Mouse (Mus musculus) retina, postnatal 7 days (tissue): ENCODE data around the gene Sulf2.
"Not testable (repeated sequence)": the region's sequence is repeated elsewhere in the genome, so short reads cannot be mapped to it uniquely, and the experiment has no call there.

ENCODE experiments used
- DNase-seq: peaks from one replicate; pipeline ENCODE4 v3.0.0-alpha.2; 2012; ENCODE audit warnings: low read depth, low spot score

The Sulf2 gene

DNA sequence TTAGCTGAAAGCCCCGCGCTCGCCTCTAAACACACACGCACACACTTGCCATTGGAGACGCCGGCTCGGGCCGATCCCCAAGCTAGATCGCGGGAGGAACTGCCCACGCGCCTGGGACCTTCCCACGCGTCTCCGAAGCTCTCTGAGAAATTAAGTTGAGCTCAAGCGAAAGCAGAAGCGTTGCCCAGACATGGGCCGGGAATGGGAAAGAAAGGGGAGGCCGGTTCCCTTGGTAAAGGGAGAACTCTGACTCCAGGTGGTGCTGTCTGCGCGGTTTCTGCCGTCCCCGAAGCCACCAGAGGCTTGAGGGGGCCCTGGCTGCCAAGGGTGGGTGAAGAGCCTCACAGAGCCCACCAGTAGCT lies at the start of gene Sulf2:
Gene Sulf2, minus strand, starts transcription at position 210 of the 362 bp plus-strand sequence.
- no peak for DNase-seq

GRCm38 (mm10) chr2:166204174-166204573 lies 48.7 kb upstream of the Sulf2 start:
- DNase-seq: no peak

DNA sequence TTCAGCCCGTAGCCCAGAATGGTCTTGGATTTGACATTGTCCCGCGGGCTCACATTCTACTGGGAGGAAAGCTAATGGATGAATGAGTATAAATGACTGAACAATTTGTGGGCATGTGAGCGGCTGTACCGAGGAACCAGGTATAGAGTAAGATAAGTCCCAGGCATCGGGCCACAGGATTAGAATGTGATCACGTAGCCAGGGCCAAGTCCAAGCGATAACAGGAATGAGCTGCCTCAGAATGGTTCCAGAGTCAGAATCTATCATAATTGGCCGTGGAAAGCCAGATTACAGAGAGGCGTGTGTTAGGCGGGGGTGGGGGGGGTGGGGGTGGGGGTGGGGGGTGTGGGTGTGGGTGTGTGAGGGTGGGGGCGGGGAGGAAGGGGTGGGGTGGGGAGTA lies 48.2 kb upstream of the Sulf2 start:
- DNase-seq: no peak

DNA sequence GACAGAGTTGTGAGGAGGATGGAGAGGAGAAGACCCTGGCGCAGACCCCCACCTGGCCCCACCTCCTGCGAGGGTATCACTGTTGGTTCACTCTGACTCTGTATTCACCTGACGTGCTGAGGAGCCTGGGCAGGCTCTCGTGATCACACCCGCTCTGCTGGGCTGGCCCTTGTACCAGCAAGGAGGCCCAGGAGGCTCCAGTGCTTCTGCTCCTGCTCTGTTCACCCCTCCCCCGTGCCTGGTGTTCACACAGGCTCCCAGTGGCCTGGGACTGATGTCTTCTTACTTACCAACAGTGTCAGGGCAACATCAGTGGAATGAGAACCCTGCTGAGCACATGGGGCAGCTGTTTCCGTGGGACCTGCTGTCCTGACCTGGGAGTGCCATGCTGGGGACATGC lies 42.5 kb upstream of the Sulf2 start:
- no peak for DNase-seq

- no peak for DNase-seq
These were observed 41.6 kb upstream of the Sulf2 start for GRCm38 (mm10) chr2:166197064-166197463.

GRCm38 (mm10) chr2:166196080-166196786 lies 40.8 kb upstream of the Sulf2 start:
- DNase-seq: no peak

GRCm38 (mm10) chr2:166195041-166195440 lies 39.6 kb upstream of the Sulf2 start:
- no peak for DNase-seq

DNA sequence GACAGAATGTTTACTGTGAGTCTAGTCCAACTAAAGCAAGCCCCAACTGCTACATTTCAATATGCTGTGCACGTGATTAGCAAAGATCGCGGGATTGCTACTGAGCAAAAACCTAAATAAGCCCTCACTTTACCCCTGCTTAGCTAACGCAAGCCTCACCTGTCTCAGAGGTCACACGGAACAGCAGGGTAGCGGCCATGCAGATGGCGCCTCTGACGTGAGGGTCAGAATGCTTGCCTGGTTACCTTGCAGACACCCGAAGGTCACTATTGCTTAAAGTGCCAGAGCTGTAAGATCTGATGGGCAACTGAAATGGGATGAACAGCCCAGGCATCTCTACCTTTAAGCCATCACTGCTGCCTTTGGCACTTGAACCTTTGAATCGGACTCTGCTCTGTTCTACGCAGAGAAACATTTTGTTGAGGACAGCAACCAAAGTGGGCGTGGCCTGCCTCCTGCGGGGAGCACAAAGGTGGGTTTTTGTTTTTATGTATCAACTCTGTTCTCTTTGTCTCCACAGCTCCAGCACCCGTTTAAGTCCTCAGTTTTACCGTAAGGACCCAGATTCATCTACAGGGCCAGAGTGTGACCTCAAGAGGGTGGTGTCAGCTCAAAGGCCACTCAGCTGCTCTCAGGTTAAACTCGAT lies 38.8 kb upstream of the Sulf2 start:
- DNase-seq: no peak

GRCm38 (mm10) chr2:166193509-166193908 lies 38.0 kb upstream of the Sulf2 start:
- no peak for DNase-seq

DNA sequence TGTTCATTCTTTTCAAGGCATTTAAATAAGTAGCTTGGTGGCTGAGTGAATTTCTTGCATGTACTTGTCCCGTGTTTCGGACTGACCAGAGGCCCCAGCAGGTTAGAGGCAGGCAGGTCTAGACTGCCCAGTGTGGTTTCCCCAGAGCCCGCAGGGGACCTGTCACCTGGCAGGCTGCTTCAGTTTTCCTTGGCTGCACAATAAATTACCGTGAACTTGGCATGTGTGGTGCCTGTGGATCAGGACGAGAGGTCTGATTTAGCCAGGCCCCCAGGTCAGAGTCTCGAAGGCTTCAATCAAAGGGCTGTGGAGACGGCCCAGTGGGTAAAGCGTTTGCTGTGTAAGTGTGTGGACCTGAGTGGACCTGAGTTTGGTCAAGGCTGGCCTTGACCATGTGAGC lies 35.4 kb upstream of the Sulf2 start:
- no peak for DNase-seq

DNA sequence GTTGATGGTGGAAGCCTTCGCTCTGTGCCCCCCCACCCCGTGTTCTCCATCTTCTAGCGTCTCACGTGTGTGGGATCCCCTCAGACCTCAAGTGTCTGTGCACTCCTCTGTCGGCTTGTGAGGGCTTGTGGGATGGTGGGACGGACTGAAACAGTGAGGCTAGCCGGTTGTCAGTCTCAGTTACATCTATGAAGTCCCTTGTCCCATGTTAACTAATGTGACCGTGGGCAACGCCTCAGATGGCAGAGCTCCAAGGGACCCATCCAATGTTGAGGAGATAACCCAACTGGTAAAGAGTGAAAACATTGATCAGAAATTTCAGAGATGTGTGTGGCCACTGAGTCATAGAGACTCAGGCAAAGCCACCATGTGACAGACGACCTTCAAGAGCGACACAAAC lies 33.7 kb upstream of the Sulf2 start:
- DNase-seq: no peak

DNA sequence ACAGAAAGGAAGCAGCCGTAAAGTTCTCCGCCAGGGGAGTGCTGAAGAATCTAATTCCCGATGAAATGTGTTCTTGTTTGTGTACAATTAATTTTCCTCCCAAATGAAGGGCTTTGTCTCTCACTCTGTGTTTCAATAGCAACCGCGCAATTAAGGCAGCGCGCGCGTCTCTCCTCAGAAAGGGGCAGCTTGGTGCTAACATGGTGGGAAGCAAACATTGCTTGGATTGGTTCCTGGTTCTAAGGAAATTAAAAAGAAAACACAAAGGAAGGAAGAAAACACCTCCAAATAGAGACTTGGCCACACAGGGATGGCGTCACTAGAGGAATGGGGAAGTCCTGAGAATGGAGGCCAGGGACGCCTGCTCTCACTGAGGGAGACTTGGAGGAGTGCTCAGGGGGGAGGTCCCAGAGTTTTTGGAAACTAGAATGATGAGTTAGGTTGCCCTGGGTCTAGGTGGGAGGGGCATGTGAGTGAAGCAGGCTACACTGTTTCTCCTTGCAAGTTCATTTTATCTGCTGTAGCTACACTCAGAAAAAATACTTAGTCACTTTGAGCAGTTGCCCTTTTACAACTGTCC lies 32.5 kb upstream of the Sulf2 start:
- not testable (repeated sequence) for DNase-seq

GRCm38 (mm10) chr2:166187319-166187718 lies 31.9 kb upstream of the Sulf2 start:
- DNase-seq: not testable (repeated sequence)

DNA sequence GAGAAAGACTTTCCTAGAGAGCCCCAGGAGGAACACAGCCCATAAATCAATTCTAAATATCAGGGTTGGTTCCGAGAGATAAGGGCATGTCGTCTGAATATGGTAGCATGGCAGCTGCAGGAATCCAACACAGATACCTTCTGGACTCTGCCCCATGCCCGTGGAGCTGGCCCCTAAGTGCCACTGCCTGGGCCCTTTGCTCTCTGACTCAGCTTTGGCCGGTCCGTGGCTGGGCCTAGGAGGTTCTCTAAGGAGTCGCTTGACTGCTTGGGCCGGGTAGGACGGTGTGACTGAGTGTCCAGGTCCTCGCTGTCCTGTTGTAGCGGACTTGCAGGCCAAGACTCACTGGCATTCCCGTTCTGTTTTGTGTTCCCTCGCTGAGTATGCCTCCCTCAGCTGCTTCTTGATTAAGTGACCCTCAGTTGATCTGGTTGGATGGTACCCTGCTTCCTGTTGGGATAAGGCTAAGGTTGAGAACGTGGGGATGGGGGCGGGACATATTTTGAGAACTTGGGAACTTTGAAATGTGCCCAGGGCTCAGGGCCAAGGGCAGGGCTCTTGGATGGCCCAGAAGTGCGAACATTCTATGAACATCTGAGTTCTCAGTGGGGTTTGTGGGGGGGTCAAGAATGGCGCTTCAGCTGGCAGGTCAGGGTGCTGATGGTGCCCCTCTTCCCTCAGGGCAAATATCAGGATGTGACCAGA lies 30.9 kb upstream of the Sulf2 start:
- no peak for DNase-seq

GRCm38 (mm10) chr2:166185768-166186167 lies 30.3 kb upstream of the Sulf2 start:
- DNase-seq: no peak

DNA sequence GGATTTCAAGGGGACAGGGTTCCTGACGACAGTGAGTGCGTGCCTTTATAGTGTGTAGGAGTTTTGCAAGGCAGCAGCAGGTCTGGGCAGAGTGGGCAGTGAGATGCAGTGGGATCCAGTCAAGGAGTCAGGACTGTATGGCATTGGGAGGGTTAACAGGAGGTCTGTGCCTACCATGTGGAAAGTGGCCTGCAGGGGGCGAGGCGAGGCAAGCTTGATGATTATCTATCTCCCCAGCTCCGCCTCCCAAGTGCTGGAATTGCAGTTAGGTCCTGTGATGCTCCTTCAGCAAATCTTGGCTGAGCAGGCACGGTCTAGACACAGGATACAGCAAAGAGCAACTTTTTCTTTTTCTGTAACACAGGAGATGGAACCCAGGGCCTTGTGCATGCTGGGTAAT lies 29.0 kb upstream of the Sulf2 start:
- DNase-seq: no peak

GRCm38 (mm10) chr2:166182009-166182685 lies 26.7 kb upstream of the Sulf2 start:
- no peak for DNase-seq

GRCm38 (mm10) chr2:166180744-166181508 lies 25.5 kb upstream of the Sulf2 start:
- DNase-seq: no peak

- no peak for DNase-seq
These were observed 24.7 kb upstream of the Sulf2 start for GRCm38 (mm10) chr2:166180136-166180649.

- no peak for DNase-seq
These were observed 24.1 kb upstream of the Sulf2 start for GRCm38 (mm10) chr2:166179457-166180101.
